Mouse (Mus musculus) stomach, postnatal 0 days (tissue): ENCODE measurements around the gene 2700081O15Rik.

Source experiments
- CTCF ChIP-seq: IDR thresholded peaks from 2 replicates; pipeline ENCODE4 v1.5.1; 2016; ENCODE audit warnings: antibody characterized with exemption, low read depth, mild to moderate bottlenecking, moderate library complexity
- EP300 ChIP-seq: optimal IDR thresholded peaks from 2 replicates; pipeline ENCODE3; 2016; ENCODE audit warnings: antibody characterized with exemption

GRCm38 (mm10) chr19:7458901-7459300 lies 41.5 kb downstream of the 2700081O15Rik start:
- TF ChIP-seq CTCF (no peak), EP300 (no peak)
